Mouse (Mus musculus) small intestine, adult 2 months (tissue): ENCODE data around the gene Adcy2.

ENCODE experiments used
- CTCF ChIP-seq: fragments of 200-500 bp; IDR thresholded peaks from 2 replicates; pipeline ENCODE4 v1.5.1; 2012; ENCODE audit warnings: low read depth, mild to moderate bottlenecking, control low read depth, inconsistent platforms, low read length, moderate library complexity, mixed read lengths; ENCODE audit not compliant: insufficient replicate concordance, insufficient read length; ENCODE audit errors: extremely low read depth
- POLR2A ChIP-seq: fragments of 200-500 bp; IDR thresholded peaks from 2 replicates; pipeline ENCODE4 v1.6.1; 2012; ENCODE audit warnings: low read depth, mild to moderate bottlenecking, control low read depth, inconsistent platforms, low read length, moderate library complexity

GRCm38 (mm10) chr13:68932283-68932647 lies 67.1 kb downstream of the Adcy2 start:
- TF ChIP-seq CTCF: no peak
- no peak for TF ChIP-seq POLR2A
